28 mouse cellular contexts compared by ENCODE assay signal in genomic region chr5:125598056-125598455, GRCm38 (mm10).
DNase-seq lines count a peak whose midpoint lies in the region; ATAC-seq and TF ChIP-seq lines count a peak whose summit lies in the region.
"Had no signal": no experiment of that assay in that cellular context is flagged by ENCODE, and none has a peak within 500 bp of the region (broad histone marks: within the 10 kb centered on the region; RNA-seq: fewer than 3 reads in every experiment).

No protein-coding gene starts in this region.

- H3K36me3 ChIP-seq in kidney, adult 2 months (ENCODE audit: control insufficient read depth, insufficient read depth, low read length): no peaks in the 10 kb centered on the region
- no peaks in the 10 kb centered on the region for H3K36me3 ChIP-seq in kidney, embryonic 16.5 days (ENCODE audit: insufficient read depth, low read length)
- H3K36me3 ChIP-seq: embryonic facial prominence, embryonic 13.5 days; embryonic facial prominence, embryonic 15.5 days; forebrain, embryonic 10.5 days; forebrain, embryonic 12.5 days; G1E had no signal

- no peaks in the 10 kb centered on the region for H3K27me3 ChIP-seq in kidney, adult 2 months (replicated peaks; ENCODE audit: control insufficient read depth, insufficient read depth, low read length)
- H3K27me3 ChIP-seq in kidney, embryonic 16.5 days (ENCODE audit: insufficient read depth, low read length): no peaks in the 10 kb centered on the region
- H3K27me3 ChIP-seq: embryonic facial prominence, embryonic 13.5 days; embryonic facial prominence, embryonic 15.5 days; forebrain, embryonic 12.5 days; Patski had no signal

- no peak overlapping the region for H3K9ac ChIP-seq in kidney, embryonic 16.5 days (replicated peaks; ENCODE audit: low read length)
- H3K9ac ChIP-seq: embryonic facial prominence, embryonic 13.5 days; embryonic facial prominence, embryonic 15.5 days; forebrain, embryonic 12.5 days had no signal

- peak; percentile 43 for DNase-seq in kidney, adult 11 months
- no peak for DNase-seq in kidney, postnatal 10 days
- peak; percentile 76 for DNase-seq in kidney, adult 2 months
- DNase-seq in kidney, postnatal 4 days: no peak
- DNase-seq in kidney, adult 9 months: peak; percentile 71
- DNase-seq in kidney, postnatal 36 days: peak; percentile 47 to 68
- no peak for DNase-seq in liver
- DNase-seq: adrenal gland, adult 8-10 months; adrenal gland, postnatal 14 days; adrenal gland, postnatal 36 days; B cell, adult 2 months; cerebellum, adult 11-12 months; cerebellum, adult 8-10 months; cerebellum, adult 9-11 months; cerebellum, postnatal 14 days; cerebellum, postnatal 36 days; embryo, embryonic 11 days had no signal

- no peak for ATAC-seq in kidney, embryonic 16.5 days (ENCODE audit: low FRiP score, low TSS enrichment)
- ATAC-seq: activated CD4-positive, CD25-positive, alpha-beta regulatory T cell, adult 4 months; CD4-positive, CD25-positive, alpha-beta regulatory T cell, adult 4 months; forebrain, embryonic 14.5 days; Patski had no signal

- TF ChIP-seq POLR2A in kidney, adult 2 months (IDR thresholded peaks at IDR 0.05; ENCODE audit: low read depth, low read length): no peak

- no peaks in the 10 kb centered on the region for H3K9me3 ChIP-seq in kidney, embryonic 16.5 days (ENCODE audit: low read length)
- H3K9me3 ChIP-seq: embryonic facial prominence, embryonic 13.5 days; embryonic facial prominence, embryonic 15.5 days; forebrain, embryonic 10.5 days; forebrain, embryonic 12.5 days had no signal

- no peak for TF ChIP-seq CTCF in kidney, adult 2 months (conservative IDR thresholded peaks at IDR 0.05; ENCODE audit: insufficient read depth, insufficient read length, low read depth, low read length)

- no peak overlapping the region for H3K4me2 ChIP-seq in kidney, embryonic 16.5 days (replicated peaks; ENCODE audit: low read depth, low read length)
- H3K4me2 ChIP-seq: embryonic facial prominence, embryonic 13.5 days; embryonic facial prominence, embryonic 15.5 days; forebrain, embryonic 12.5 days had no signal

- no peak overlapping the region for H3K4me3 ChIP-seq in kidney, adult 2 months (ENCODE audit: insufficient read depth, low read depth, low read length)
- no peak overlapping the region for H3K4me3 ChIP-seq in kidney, embryonic 16.5 days (ENCODE audit: low read length)
- H3K4me3 ChIP-seq: embryonic facial prominence, embryonic 13.5 days; embryonic facial prominence, embryonic 15.5 days; erythroblast, embryonic 14.5 days; forebrain, embryonic 10.5 days; forebrain, embryonic 12.5 days had no signal

- no peaks in the 10 kb centered on the region; the same call in 1 of the 2 replicates for H3K4me1 ChIP-seq in kidney, adult 2 months (ENCODE audit: control insufficient read depth, insufficient read depth, low read length)
- H3K4me1 ChIP-seq in kidney, embryonic 16.5 days (ENCODE audit: insufficient read depth, low read length): no peaks in the 10 kb centered on the region
- H3K4me1 ChIP-seq: embryonic facial prominence, embryonic 13.5 days; embryonic facial prominence, embryonic 15.5 days; forebrain, embryonic 12.5 days had no signal

- 0 out of 2 replicates have a peak overlapping the region, but pooled peaks have one; percentile 56 for H3K27ac ChIP-seq in kidney, adult 2 months (ENCODE audit: insufficient read depth, low read depth, low read length)
- no peak overlapping the region for H3K27ac ChIP-seq in kidney, embryonic 16.5 days (ENCODE audit: low read length)
- H3K27ac ChIP-seq: embryonic facial prominence, embryonic 13.5 days; embryonic facial prominence, embryonic 15.5 days; forebrain, embryonic 10.5 days; forebrain, embryonic 12.5 days had no signal

- WGBS in kidney, adult 2 months: 48% methylated on average over 10 of the region's 10 CpGs
- 69% methylated on average over 10 of the region's 10 CpGs for WGBS in kidney, embryonic 16.5 days

Comparison
In these comparisons a context has a peak if more than half of its experiments do, and no peak if none do; other contexts are left out.
1. DNase-seq: peak in kidney, adult 11 months (single experiment), kidney, adult 2 months (single experiment), kidney, adult 9 months (single experiment) and kidney, postnatal 36 days (2 of 2); none in kidney, postnatal 10 days (single experiment), kidney, postnatal 4 days (0 of 2) and liver (single experiment).